Mouse (Mus musculus) liver, postnatal 0 days (tissue): ENCODE measurements around the gene Atl3.

ENCODE experiments used
- CTCF ChIP-seq: sonication (generic); IDR thresholded peaks from 2 replicates; pipeline ENCODE4 v1.5.1; 2016; ENCODE audit warnings: antibody characterized with exemption, low read depth
- EP300 ChIP-seq: IDR thresholded peaks from 2 replicates; pipeline ENCODE4 v1.6.1; 2016; ENCODE audit warnings: antibody characterized with exemption, low read depth, mild to moderate bottlenecking

GRCm38 (mm10) chr19:7493352-7494186 is at the start of gene Atl3:
- TF ChIP-seq EP300 (no peak), CTCF (no peak)
